Mouse (Mus musculus) Patski (cell line): ENCODE results near the gene Macrod2. TPM values are rescaled to one million over a fixed set of nuclear protein-coding genes. Genes with fewer than 3 reads are reported as not detected.

Source experiments
- ATAC-seq: fragments of 100-300 bp; one replicate; pipeline ENCODE4 v1.8.0; 2021
- CTCF ChIA-PET: fragments of 350-600 bp; sonication (Branson Sonifier 250); formaldehyde crosslinking; loops from one replicate; lab custom pipeline; 2022; ENCODE audit warnings: inconsistent platforms; lab: Charles Lee
- POLR2A ChIA-PET: fragments of 350-600 bp; sonication (Branson Sonifier 250); formaldehyde crosslinking; loops from one replicate; lab custom pipeline; 2022; ENCODE audit warnings: antibody characterized with exemption, inconsistent platforms; lab: Charles Lee
- DNase-seq: peaks from one replicate; pipeline ENCODE4 v3.0.0-alpha.2; 2011; ENCODE audit warnings: low read depth, low spot score
- H3K27me3 ChIP-seq: fragments of 371-371 bp; one replicate; pipeline ENCODE4 v1.5.1; 2021
- CTCF ChIP-seq: fragments of 100-300 bp; IDR thresholded peaks from one replicate; pipeline ENCODE4 v1.5.1; 2021
- in situ Hi-C: fragments of 300-500 bp; cut with MboI; formaldehyde crosslinking; loops from 3 replicates; pipeline ENCODE4 v1.11.1; 2018; ENCODE audit warnings: low pct_unique_long_range_greater_than_20kb, mixed read lengths
- polyA plus RNA-seq: library from polyadenylated mRNA; unstranded; gene quantifications from one replicate; pipeline ENCODE4 v1.2.3, GENCODE M21; 2021

The Macrod2 gene
- polyA plus RNA-seq, 1 experiment from 2014 or later, result 5.1 TPM

DNA sequence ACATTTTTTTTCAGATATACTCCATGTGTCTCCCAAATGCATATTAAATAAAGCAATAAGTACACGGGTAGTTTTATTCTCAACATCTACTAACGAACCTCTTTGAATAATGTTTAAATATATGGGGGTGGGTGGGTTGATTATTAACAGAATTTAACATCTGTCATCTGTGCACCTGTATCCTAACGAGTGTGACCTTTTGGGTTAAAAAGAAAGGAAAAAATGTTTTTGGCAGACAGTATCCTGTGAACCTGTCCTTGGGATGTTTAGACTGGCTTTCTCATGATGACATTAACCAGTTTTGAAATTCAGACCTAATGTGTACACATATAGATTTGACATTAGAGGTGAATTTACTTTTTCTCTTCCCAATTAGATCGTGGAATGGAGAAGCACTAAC, 805.4 kb downstream of the Macrod2 start:
- DNase-seq (no peak), ATAC-seq (no peak)
- in situ Hi-C loops, result no loop called here
- CTCF ChIA-PET, result no interaction called here
- no peaks in the 10 kb centered on the region for H3K27me3 ChIP-seq
- POLR2A ChIA-PET, result no interaction called here
- TF ChIP-seq CTCF, result no peak

DNA sequence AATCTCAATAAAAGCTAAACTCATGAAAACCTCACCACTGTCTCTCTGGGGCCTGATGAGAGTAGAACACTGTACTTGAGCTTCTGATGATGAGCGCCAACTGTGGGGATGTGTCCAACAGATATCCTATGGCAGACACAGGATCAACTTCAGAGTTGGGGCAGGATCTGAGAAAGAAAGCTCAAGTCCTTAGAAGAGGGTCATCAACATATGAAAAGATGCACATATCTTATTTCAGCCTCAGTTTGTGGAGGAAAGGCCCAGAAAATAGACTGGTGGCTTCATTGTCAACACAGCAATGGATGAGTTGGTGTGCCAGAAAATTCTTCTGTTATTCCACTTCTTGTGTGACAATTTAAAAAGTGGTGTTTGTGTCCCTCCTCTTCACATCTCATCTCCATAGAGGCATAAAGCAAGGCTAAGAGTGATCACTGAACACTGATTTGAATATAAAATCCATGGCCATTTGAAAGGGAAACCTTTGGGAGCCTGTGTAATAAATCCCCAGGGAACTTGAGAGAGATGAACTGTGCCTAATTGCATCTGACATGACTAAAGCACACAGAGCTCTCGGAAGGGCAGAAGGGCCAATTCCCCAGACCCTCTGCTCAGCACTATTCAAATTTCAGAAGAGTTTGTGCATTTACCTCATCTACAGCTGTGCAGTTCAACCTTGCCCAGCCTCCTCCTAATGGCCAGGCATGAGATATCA, 806.4 kb downstream of the Macrod2 start:
- ATAC-seq (no peak), DNase-seq (no peak)
- in situ Hi-C loops, result no loop called here
- ChIA-PET CTCF (no interaction called here), POLR2A (no interaction called here)
- TF ChIP-seq CTCF, result no peak
- no peaks in the 10 kb centered on the region for H3K27me3 ChIP-seq

DNA sequence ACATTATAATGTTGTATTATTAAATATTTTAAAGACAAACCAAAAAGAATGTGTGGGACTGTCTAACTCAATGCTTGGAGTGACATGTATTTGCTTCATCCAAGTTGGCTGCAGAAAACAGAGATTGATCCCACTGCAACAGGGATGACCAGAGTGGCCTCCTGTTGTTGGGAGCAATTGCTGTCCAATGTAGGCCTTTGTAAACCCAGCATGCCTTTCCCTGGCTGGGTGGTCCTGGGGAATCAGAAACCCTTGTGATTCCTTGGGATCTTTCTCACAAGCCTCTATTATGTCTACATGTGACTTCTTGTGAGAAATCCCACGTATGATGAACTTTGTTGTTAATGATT, 806.9 kb downstream of the Macrod2 start:
- H3K27me3 ChIP-seq, result no peaks in the 10 kb centered on the region
- ChIA-PET CTCF (no interaction called here), POLR2A (no interaction called here)
- no peak for DNase-seq
- in situ Hi-C loops, result no loop called here
- TF ChIP-seq CTCF, result no peak
- ATAC-seq, result no peak

DNA sequence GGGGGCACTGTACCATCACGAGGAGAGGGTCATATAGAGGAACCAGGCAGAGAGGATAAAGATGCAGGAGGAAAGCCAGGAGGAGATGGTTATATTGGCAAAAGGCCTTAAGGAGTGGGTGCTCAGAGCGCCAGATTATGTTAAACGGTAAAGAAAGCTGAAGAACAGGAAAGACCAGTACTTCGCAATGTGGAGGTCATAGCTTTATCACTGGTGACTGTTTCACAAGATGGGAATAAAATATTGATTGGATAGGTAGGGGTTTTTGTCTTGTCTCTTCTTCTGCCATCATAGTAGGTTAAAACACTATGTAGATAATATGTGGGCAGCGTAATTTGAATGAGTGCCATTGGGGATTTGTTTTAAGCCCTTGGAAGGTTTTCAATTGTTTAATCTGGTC, 816.2 kb downstream of the Macrod2 start:
- ChIA-PET CTCF (no interaction called here), POLR2A (no interaction called here)
- no peak for ATAC-seq
- no peak for TF ChIP-seq CTCF
- H3K27me3 ChIP-seq, result no peaks in the 10 kb centered on the region
- in situ Hi-C loops, result no loop called here
- no peak for DNase-seq

DNA sequence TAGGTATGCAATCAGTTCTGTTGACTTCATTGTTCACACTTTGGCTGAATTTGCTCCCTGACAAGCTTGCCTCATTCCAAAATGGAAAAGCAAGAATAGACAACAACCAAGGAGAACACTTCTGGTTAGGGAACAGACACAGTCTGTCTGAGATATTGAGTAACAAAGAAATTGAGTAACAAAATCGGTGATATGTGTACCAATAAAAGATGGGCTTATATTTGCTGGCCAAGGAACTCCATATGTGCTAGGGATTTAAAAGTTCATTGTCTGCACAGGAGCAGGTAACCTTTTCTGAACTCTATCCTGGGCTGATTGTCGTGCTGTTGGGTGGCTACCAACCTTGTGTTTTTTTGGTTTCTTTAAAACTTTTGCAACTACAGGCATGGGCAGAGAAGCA, 817.2 kb downstream of the Macrod2 start:
- CTCF ChIA-PET, result no interaction called here

DNA sequence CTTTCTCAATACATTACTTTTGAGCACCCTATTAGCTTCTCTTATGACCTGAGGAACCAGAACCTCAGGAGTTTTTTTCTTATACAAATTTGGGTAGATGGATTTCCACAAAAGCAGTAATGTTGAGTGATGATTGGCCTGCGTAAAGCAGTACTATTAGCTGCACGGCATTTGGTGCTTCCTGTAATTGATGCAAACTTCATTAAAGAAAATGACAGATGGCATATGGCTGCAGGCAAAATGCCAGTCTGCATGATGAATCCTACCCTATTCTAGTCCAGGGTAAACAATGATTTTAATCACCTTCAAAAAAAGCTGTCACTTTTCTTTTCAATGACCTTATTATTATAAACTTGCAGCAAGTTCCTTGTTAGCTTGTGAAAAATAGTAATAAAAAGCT, 822.4 kb downstream of the Macrod2 start:
- no peak for DNase-seq
- ChIA-PET CTCF (no interaction called here), POLR2A (no interaction called here)
- no peak for ATAC-seq
- TF ChIP-seq CTCF, result no peak
- in situ Hi-C loops, result no loop called here
- H3K27me3 ChIP-seq, result no peaks in the 10 kb centered on the region

More for the DNA sequence above, 817.2 kb downstream of the Macrod2 start:
- no peak for DNase-seq
- POLR2A ChIA-PET, result no interaction called here
- in situ Hi-C loops, result no loop called here
- no peak for TF ChIP-seq CTCF
- H3K27me3 ChIP-seq, result no peaks in the 10 kb centered on the region
- ATAC-seq, result no peak

DNA sequence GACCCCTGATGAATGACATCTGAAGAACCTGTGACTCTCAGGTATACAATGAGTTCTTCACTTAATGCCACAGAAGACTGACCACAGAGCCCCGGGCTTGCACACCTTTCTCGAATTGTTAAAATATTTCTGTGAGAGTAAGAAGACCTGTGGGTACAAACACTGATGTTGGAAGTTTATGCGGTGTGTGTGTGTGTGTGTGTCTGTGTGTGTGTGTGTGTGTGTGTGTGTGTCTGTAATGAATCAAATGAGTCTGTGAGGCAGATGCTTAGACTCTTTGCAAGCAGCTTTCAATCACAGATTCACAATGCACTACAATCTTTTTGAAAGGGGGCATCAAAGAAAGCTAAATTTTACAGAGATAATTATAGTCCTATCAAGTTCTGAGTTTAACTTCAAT, 822.8 kb downstream of the Macrod2 start:
- no peak for DNase-seq
- no peak for TF ChIP-seq CTCF
- CTCF ChIA-PET, result interaction anchor here (1.3 kb wide), 1 partner anchor 12 kb away, joined by 4 read pairs; no protein-coding TSS in a partner anchor
- in situ Hi-C loops, result no loop called here
- no peak for ATAC-seq
- no peaks in the 10 kb centered on the region for H3K27me3 ChIP-seq
- POLR2A ChIA-PET, result interaction anchor here (0.6 kb wide), 1 partner anchor 24 kb away, joined by 5 read pairs; no protein-coding TSS in a partner anchor

DNA sequence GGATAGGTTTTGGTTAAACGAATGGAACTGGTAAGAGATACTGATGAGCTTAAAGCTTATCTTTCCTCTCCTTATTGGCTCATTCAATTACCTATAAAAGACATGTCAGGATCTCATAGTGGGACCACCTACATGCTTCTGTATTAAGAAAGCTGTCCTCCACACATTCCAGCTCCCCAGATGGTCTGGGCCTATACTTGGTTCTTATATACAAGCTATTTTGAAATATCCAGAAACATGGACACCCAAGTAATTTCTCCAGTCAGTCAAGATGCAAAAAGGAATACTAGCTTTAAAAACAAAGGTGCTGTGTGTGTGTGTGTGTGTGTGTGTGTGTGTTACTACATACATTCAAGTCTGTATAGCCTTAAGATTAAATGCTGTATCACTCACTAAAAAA, 833.7 kb downstream of the Macrod2 start:
- ChIA-PET CTCF (interaction anchor here (0.8 to 1.6 kb wide), 3 partner anchors 8 to 47 kb away, joined by 3 to 6 read pairs (median 3); no protein-coding TSS in a partner anchor), POLR2A (no interaction called here)
- ATAC-seq (no peak), DNase-seq (no peak)
- H3K27me3 ChIP-seq, result no peaks in the 10 kb centered on the region
- in situ Hi-C loops, result no loop called here
- TF ChIP-seq CTCF, result no peak

DNA sequence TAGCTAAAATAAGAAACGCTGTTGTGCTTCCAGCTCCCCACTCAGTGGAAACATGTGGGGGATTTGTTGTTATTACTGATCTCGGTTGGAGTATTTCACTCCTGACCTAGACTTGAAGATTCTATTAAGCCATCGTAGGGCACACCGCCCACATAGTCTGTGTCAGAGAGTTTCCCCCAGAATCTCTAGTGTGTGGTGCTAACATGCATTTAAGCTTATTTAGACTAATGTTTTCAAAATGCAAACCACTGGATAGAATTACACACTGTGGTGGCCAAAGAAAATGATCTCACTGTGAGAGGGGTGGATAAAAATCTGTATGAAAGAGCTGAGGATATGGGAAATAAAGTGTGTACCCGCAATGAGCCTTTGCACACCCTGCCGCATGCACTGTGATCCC, 834.7 kb downstream of the Macrod2 start:
- ATAC-seq (no peak), DNase-seq (no peak)
- TF ChIP-seq CTCF, result no peak
- in situ Hi-C loops, result no loop called here
- ChIA-PET POLR2A (interaction anchor here (0.7 to 1.0 kb wide), 2 partner anchors 9 to 59 kb away, joined by 3 read pairs; no protein-coding TSS in a partner anchor), CTCF (interaction anchor here (1.0 to 1.6 kb wide), 3 partner anchors 9 to 37 kb away, joined by 3 to 6 read pairs (median 4); no protein-coding TSS in a partner anchor)
- no peaks in the 10 kb centered on the region for H3K27me3 ChIP-seq

DNA sequence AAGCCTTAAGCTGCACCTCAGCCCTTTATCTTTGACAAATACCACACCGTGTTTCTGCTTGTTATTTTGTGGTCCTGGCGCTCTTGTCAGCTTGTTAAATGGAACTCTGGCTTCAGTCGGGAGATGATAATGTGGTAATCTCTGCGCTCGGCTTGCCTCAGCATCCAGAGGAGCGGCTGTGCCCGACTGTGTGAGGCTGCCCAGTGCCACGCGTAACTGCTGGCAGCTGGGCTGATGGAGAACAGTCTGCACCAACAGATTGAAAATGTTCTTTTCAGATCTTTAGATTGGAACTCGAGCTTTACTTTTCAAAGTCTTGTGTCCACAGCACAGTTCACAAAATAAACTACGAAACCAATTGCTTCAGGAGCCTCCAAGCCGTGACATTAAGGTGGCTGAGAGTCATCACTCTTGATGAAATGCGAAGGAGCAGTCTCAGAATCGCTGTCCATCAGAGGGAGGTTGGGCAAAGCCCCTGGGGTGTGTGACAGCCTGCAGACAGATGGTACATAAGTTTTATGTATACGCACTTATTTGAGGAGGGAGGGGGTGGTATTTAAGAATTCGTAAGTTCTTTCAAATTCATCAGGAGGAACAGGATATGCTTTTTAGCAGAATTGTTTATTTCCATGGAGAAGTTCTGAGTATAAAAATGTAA, 836.0 kb downstream of the Macrod2 start:
- in situ Hi-C loops, result no loop called here
- ChIA-PET CTCF (interaction anchor here (1.5 kb wide), 1 partner anchor 8 kb away, joined by 3 read pairs; no protein-coding TSS in a partner anchor), POLR2A (no interaction called here)
- TF ChIP-seq CTCF, result no peak
- H3K27me3 ChIP-seq, result no peaks in the 10 kb centered on the region
- ATAC-seq (no peak), DNase-seq (no peak)

DNA sequence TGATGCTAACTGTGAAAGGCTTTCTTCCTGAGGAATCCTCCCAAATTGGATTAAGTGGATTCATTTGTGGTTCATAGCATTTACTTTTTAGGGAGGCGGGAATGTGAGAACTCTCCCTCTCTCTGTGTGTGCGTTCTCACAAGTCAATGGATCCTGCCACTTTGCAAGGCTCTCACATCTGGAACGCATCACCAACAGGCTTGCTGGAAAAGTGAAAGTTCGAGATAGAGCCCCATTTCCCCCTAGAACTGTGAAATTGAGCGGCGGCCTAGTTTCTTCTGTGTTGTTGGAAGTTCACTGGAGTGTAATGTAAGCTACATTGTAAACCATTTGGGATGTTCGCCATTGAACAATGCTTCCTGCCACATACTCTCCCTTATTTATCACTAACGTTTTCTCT, 839.2 kb downstream of the Macrod2 start:
- ChIA-PET POLR2A (interaction anchor here (0.7 kb wide), 1 partner anchor 521 kb away, joined by 5 read pairs; no protein-coding TSS in a partner anchor), CTCF (no interaction called here)
- TF ChIP-seq CTCF, result no peak
- in situ Hi-C loops, result no loop called here
- DNase-seq (no peak), ATAC-seq (no peak)
- no peaks in the 10 kb centered on the region for H3K27me3 ChIP-seq
